Mouse (Mus musculus) cerebellum, postnatal 36 days (tissue): Measurements from ENCODE around the gene Klk4.

Experiments used
- DNase-seq, 2 experiments: peaks; one replicate each; pipeline ENCODE4 v3.0.0; 2021 to 2022; ENCODE audit warnings: mixed read lengths in 2 of 2

Gene Klk4

DNA sequence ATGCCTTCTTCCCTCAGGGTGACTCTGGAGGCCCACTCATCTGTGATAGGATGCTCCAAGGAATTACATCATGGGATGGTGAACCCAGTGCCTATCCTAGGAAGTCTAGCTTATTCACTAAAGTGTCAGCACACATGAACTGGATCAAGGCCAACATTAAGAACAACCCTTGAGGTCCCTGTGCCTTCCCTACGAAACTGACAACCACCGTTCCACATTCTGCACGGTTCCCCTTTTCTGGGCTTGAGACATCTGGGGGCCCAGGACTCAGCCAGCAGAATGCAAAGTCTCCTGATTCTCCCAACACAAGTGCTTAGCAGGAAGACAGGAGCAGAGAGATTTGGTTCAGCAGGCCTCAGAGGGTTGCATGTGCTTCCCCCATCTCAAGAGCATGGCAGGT lies 39.6 kb downstream of the Klk4 start:
- DNase-seq: no peak

DNA sequence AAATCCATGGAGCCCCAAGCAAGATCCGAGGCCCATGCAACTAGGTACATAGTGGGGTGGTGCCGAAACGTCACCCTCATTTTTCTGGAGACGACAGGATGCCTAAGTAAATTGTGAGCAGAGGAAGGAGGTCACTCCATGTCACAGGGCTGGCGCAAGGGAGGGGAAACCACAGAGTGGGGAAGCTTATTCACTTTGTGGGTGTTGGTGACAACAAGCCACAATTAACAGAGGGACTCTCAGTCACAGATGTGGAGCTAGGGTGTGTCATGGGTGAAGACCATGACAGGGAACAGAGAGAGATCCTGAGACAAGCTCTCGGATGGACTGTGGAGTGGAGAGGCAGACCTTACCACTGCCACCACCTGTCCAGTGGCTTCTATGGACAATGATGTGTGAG lies 40.1 kb downstream of the Klk4 start:
- DNase-seq: no peak

DNA sequence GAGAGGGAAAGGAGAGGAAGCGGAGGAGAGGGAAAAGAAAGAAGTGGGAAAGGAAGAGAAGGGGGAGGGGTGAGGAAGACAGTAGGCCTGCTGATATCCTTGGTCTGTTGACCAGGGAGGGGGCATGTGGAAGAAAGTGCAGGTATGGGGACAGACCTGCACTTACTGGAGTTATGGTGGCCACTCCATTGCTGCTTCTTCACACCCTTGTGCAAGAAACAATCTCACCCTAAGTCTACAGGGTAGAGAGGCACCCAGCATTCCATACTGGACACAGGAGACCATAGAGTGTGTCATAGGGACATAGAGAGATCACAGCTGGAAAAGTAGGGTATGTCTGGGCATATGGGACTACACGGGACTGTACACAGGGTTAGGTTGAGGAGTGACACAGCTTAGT lies 41.0 kb downstream of the Klk4 start:
- DNase-seq: no peak

DNA sequence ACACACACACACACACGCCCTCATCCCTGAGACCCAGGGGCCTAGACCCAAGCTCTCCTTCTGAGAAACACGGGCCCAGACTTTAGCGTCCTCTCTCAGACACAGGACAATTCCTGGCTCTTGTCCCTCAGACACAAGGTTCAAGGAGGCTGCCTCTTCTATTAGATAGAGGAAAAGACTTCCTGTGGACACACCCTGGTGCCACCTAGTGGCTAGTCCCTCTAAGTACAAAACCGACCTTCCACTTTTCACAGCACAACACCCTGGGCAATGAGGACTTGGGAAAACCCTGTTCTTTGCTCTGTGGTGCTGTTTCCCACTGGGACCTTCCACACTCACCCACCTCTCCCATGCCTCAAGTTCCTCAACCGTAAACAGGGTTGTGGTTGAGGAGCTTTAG lies 45.0 kb downstream of the Klk4 start:
- no peak for DNase-seq

DNA sequence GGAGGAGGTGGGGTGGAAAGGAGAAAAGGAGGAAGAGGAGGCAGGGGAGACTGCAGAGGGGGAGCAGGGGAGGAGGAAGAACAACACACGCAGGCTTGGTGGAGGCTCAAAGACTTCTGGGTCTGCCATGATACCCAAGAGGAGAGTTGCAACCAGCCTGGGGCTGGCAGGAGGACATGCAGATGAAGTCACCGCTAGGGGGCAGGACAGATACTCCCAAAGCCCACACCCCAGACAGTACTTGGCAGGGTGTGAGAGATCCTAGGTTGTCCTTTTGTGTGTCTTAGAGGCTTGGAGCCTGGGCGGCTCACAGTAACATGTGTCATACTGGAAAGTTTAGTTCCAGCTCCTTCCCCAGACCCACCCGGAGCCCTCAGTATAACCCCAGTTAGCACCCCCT lies 47.6 kb downstream of the Klk4 start:
- DNase-seq: no peak

DNA sequence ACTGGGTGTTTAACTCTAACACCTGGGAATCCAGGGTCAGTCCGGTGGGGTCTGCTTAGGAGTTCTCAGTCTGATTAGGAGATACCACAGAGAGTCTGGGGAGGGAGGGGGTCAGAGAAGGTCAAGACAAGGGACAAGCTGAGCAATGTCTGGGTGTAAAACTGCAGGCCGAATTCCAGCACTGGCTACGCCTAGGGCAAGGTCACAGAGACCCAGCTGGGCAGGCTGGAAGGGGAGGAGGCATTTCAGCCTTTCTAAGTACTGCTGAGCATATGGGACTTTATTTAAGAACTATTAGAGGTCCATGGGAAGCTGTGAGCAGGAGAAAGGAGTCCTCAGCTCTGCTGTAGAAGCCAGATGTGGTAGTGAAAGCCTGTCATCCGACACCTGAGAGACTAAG lies 51.4 kb downstream of the Klk4 start:
- no peak for DNase-seq

DNA sequence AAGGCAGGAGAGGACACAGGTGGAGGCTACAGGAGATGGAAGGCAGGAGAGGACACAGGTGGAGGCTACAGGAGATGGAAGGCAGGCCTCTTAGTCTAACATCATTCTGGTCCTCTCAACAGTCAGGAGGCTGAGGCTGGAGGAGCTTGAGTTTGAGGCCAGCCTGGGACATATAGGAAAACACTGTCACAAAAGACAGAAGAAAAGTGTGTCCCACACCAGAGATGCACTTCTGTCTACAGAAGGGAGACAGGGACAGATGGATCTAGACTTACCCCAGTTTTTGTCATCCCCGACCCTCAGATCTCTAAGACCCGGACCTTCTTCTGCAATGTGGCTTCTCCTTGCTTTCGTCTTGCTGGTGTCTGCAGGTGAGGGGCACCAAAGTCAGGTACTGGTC lies 52.5 kb downstream of the Klk4 start, which contains the start of gene Klk15:
Gene Klk15, plus strand, starts transcription at position 301 of the 400 bp plus-strand sequence.
- DNase-seq: no peak

DNA sequence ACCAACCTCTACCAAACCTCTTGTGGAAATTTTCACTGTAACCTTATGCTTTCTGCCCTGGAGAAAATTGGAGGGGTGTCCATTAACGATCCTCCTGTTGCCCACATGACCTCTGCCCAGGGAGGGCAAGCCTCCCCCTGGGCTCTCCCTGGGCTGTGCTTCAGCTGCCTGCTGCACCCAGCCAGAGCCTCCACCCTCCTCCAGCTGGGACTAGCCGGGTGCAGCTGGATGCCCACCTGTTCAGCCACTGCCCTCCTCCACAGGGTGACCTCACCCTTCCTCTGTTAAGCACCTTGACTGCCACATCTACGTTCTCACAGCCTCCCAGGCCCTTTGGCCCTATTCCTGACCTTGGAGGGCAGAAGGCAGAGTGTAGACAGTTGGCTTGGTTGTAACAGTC lies 53.8 kb downstream of the Klk4 start:
- no peak for DNase-seq
